Mouse (Mus musculus) olfactory bulb, adult 2 months (tissue): ENCODE results near the gene Sema7a.

Experiments used
- CTCF ChIP-seq: fragments of 200-500 bp; IDR thresholded peaks from 2 replicates; pipeline ENCODE4 v1.5.1; 2012; ENCODE audit warnings: low read depth, mild to moderate bottlenecking, low read length, moderate library complexity; ENCODE audit not compliant: insufficient read depth
- POLR2A ChIP-seq: fragments of 200-500 bp; IDR thresholded peaks from 2 replicates; pipeline ENCODE4 v1.6.1; 2012; ENCODE audit warnings: mild to moderate bottlenecking, low read depth, low read length, moderate library complexity; ENCODE audit not compliant: insufficient read depth

GRCm38 (mm10) chr9:57932831-57933602 is 6.9 kb upstream of the Sema7a start:
- TF ChIP-seq POLR2A (no peak), CTCF (no peak)
